Mouse (Mus musculus) CD4-positive, CD25-positive, alpha-beta regulatory T cell, adult 4 months (primary cell): ENCODE data around the gene Rnf183. TPM values are rescaled to one million over a fixed set of nuclear protein-coding genes. Genes with fewer than 3 reads are reported as not detected.

Experiments used
- ATAC-seq: one replicate; pipeline ENCODE4 v1.8.0; 2017
- polyA plus RNA-seq, 2 experiments: library from polyadenylated mRNA; unstranded; fragments of 100-300 nt; shearing (Covaris generic); gene quantifications; one replicate each; pipeline ENCODE4 v1.2.1; 2017

Gene Rnf183
- polyA plus RNA-seq, 2 experiments from 2014 or later: 0.52 TPM; not detected in 1

- no peak for ATAC-seq
Observed at GRCm38 (mm10) chr4:62430678-62431077, 4.4 kb downstream of the Rnf183 start.

- ATAC-seq: no peak
Observed at GRCm38 (mm10) chr4:62429616-62430015, 5.4 kb downstream of the Rnf183 start.

- no peak for ATAC-seq
Observed at GRCm38 (mm10) chr4:62427978-62428758, 6.9 kb downstream of the Rnf183 start.

- no peak for ATAC-seq
Observed at GRCm38 (mm10) chr4:62425891-62426290, 9.2 kb downstream of the Rnf183 start.

- no peak for ATAC-seq
Observed at GRCm38 (mm10) chr4:62419091-62419490, 16.0 kb downstream of the Rnf183 start.

GRCm38 (mm10) chr4:62418448-62418847 lies 16.6 kb downstream of the Rnf183 start:
- no peak for ATAC-seq

GRCm38 (mm10) chr4:62411606-62412005 lies 23.4 kb downstream of the Rnf183 start:
- ATAC-seq: no peak

GRCm38 (mm10) chr4:62410325-62410724 lies 24.7 kb downstream of the Rnf183 start:
- no peak for ATAC-seq

GRCm38 (mm10) chr4:62409615-62410014 lies 25.4 kb downstream of the Rnf183 start:
- ATAC-seq: no peak

- ATAC-seq: peak; percentile 97
Observed at GRCm38 (mm10) chr4:62408601-62409282, 26.3 kb downstream of the Rnf183 start, which contains the start of the genes Cdc26 and Prpf4. Gene Cdc26 (minus strand): TSS chr4:62408642. Gene Prpf4 (plus strand): TSS chr4:62408797.

- peak; percentile 28 for ATAC-seq
Observed at GRCm38 (mm10) chr4:62407730-62408582, 27.1 kb downstream of the Rnf183 start.

GRCm38 (mm10) chr4:62406133-62406532 lies 28.9 kb downstream of the Rnf183 start:
- ATAC-seq: no peak

GRCm38 (mm10) chr4:62398956-62399355 lies 36.1 kb downstream of the Rnf183 start:
- ATAC-seq: no peak

GRCm38 (mm10) chr4:62397616-62398365 lies 37.3 kb downstream of the Rnf183 start:
- ATAC-seq: no peak

GRCm38 (mm10) chr4:62395806-62396205 lies 39.2 kb downstream of the Rnf183 start:
- ATAC-seq: no peak

- ATAC-seq: no peak
Observed at GRCm38 (mm10) chr4:62393459-62393858, 41.6 kb downstream of the Rnf183 start.

- ATAC-seq: no peak
Observed at GRCm38 (mm10) chr4:62391892-62392291, 43.2 kb downstream of the Rnf183 start.

GRCm38 (mm10) chr4:62389592-62390512 lies 45.2 kb downstream of the Rnf183 start:
- no peak for ATAC-seq

GRCm38 (mm10) chr4:62385439-62385838 lies 49.6 kb downstream of the Rnf183 start:
- ATAC-seq: no peak

GRCm38 (mm10) chr4:62384159-62384558 lies 50.9 kb downstream of the Rnf183 start:
- ATAC-seq: no peak

- ATAC-seq: no peak
Observed at GRCm38 (mm10) chr4:62383752-62384151, 51.3 kb downstream of the Rnf183 start.
